Mouse (Mus musculus): Measurements from ENCODE around the gene Denr. TPM values are rescaled to one million over a fixed set of nuclear protein-coding genes. Genes with fewer than 3 reads are reported as not detected.

The Denr gene
- polyA plus RNA-seq, 1 experiment, result 51.8 TPM

GRCm38 (mm10) chr5:123933957-123934591 is 27.1 kb downstream of the Denr start:
- peaks cover 7% of the 10 kb centered on the region for H3K4me1 ChIP-seq (ENCODE audit: control insufficient read depth, insufficient read depth, low read length)
- TF ChIP-seq CTCF (IDR thresholded peaks at IDR 0.05; ENCODE audit: low read depth, low read length) (no peak), POLR2A (IDR thresholded peaks at IDR 0.05; ENCODE audit: borderline replicate concordance, low read depth, low read length) (no peak)
- no peak overlapping the region for H3K27ac ChIP-seq (ENCODE audit: insufficient read depth, low read depth, low read length)
- no peak overlapping the region for H3K4me3 ChIP-seq (ENCODE audit: insufficient read depth, low read length)

DNA sequence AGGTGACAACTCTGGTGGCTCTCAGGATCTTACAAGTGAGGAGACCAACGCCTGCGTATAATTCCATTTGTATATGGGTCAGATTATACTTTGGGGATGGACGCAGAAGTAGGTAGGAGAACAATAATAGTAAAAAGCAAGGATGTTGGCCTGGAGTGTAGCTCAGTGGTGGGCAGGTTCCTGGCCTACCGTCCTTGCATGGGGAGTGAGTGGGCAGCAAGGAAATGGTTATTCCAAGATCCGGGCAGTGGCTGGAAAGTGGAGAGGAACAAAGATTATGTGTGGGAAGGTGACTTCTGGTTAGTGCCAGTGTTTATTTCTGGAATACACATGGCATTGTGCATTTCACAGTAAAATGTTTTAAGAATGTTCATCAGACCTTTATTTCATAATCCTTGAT is 29.0 kb downstream of the Denr start:
- Histone ChIP-seq H3K4me1 (ENCODE audit: control insufficient read depth, insufficient read depth, low read length) (peaks cover 7% of the 10 kb centered on the region), H3K27ac (ENCODE audit: insufficient read depth, low read depth, low read length) (no peak overlapping the region), H3K4me3 (ENCODE audit: insufficient read depth, low read length) (no peak overlapping the region)
- TF ChIP-seq POLR2A (IDR thresholded peaks at IDR 0.05; ENCODE audit: borderline replicate concordance, low read depth, low read length) (no peak), CTCF (IDR thresholded peaks at IDR 0.05; ENCODE audit: low read depth, low read length) (no peak)

- Histone ChIP-seq H3K4me3 (ENCODE audit: insufficient read depth, low read length) (no peak overlapping the region), H3K27ac (ENCODE audit: insufficient read depth, low read depth, low read length) (no peak overlapping the region), H3K4me1 (ENCODE audit: control insufficient read depth, insufficient read depth, low read length) (peaks cover 7% of the 10 kb centered on the region)
- TF ChIP-seq POLR2A (IDR thresholded peaks at IDR 0.05; ENCODE audit: borderline replicate concordance, low read depth, low read length), result no peak
Observed at GRCm38 (mm10) chr5:123938479-123938878, 31.5 kb downstream of the Denr start.

DNA sequence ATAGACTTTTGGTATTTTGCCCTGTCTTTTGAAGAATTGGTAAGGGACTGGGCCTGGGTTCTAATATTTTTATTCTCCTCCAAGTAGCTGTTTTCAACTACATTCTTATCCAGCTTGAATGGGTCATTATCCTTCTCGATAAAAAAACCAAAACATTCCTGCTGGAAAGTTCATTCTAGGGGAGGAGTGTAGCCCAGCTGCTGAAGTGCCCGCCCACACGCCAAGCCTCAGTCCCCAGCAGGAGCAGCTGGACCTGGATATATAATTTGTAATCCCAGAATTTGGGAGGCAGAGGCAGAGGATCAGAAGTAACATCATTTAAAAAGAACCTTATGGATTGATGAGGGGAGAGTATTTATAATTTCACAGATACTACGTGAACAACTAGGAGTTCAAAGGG is 39.6 kb downstream of the Denr start:
- no peaks in the 10 kb centered on the region for H3K4me1 ChIP-seq (ENCODE audit: control insufficient read depth, insufficient read depth, low read length)
- TF ChIP-seq CTCF (IDR thresholded peaks at IDR 0.05; ENCODE audit: low read depth, low read length) (no peak), POLR2A (IDR thresholded peaks at IDR 0.05; ENCODE audit: borderline replicate concordance, low read depth, low read length) (no peak)
- no peak overlapping the region for H3K4me3 ChIP-seq (ENCODE audit: insufficient read depth, low read length)
- H3K27ac ChIP-seq (ENCODE audit: insufficient read depth, low read depth, low read length), result no peak overlapping the region

DNA sequence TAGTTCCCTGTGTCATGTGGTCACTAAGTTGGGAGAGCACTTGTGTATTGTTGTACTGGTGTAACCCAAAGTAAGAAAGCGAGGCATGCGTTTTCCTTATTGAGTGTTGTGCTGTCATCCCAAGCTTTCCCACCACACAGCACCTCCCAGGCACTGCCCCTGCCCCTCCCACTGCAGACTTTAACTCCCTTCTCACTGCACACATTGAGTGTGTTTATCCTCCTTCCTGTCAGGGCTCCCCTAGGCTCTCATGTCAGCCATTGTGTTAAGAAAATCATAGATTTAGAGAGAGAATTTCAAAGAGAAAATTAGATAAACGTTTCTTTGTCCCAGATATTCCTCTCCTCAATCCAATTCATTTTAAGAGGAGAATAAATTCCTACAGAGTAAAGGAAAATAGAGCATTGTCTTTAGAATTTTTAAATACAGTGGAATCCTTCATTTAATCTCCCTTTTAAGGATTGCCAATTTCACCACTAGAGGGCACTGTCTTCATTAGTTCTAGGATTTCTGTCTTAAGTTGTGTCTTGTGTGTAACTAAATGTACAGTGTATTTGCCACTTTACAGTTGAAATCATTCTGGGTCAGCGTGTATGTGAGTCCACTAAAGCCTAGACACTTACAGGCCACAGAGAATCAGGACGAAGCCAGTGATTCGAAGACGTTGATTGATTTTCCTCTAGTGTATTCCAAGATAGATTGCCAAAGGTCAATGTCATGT is 40.2 kb downstream of the Denr start:
- H3K4me3 ChIP-seq (ENCODE audit: insufficient read depth, low read length), result no peak overlapping the region
- no peak for TF ChIP-seq CTCF (IDR thresholded peaks at IDR 0.05; ENCODE audit: low read depth, low read length)
- no peak for TF ChIP-seq POLR2A (IDR thresholded peaks at IDR 0.05; ENCODE audit: borderline replicate concordance, low read depth, low read length)
- H3K27ac ChIP-seq (ENCODE audit: insufficient read depth, low read depth, low read length), result no peak overlapping the region
- H3K4me1 ChIP-seq (ENCODE audit: control insufficient read depth, insufficient read depth, low read length), result no peaks in the 10 kb centered on the region

DNA sequence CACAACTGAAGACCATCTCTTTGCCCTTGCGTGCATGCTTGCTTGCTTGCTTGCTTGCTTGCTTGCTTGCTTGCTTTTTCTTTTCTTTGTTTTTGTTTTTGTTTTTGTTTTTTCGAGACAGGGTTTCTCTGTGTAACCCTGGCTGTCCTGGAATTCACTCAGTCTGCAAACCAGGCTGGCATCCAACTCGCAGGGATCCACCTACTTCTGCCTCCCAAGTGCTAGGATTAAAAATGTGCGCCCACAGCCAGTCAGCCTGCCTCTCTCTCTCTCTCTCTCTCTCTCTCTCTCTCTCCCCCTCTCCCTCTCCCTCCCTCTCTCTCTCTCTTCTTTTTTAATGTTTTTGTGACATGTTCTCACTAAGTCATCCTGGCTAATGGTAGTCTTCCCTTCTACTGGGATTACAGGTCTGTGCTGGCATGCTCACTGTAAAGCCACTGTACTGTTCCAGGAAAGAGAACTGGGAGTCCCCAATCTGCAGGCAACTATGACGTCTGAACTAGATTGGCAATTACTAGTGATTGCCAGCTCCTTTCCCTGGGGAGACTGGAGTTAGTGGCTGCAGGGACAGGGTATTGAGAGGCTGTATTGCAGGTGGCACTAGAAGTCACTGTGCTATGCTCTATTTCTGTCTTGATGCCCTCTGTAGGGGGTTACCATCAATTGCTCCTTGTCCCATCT is 45.5 kb downstream of the Denr start:
- TF ChIP-seq CTCF (IDR thresholded peaks at IDR 0.05; ENCODE audit: low read depth, low read length) (no peak), POLR2A (IDR thresholded peaks at IDR 0.05; ENCODE audit: borderline replicate concordance, low read depth, low read length) (no peak)
- Histone ChIP-seq H3K27ac (ENCODE audit: insufficient read depth, low read depth, low read length) (no peak overlapping the region), H3K4me3 (ENCODE audit: insufficient read depth, low read length) (no peak overlapping the region), H3K4me1 (ENCODE audit: control insufficient read depth, insufficient read depth, low read length) (no peaks in the 10 kb centered on the region)

DNA sequence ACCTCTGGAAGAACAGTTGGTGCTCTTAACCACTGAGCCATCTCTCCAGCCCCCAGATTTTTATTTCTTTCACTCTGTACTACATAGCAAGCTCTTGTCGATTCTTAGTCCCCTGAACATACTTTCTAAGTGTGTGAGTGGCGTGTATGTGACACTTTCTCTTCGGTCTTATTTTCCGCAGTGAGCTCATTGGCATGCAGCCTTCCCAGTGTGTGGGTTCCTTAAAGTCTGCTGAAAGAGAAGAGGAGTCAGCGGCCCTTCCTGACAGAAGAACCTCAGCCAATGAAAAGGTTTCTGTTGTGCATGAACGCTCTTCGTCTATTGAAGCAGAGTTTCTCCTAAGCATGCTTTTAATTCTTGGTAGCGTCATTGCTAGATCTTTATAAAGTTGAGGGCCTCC is 50.2 kb downstream of the Denr start:
- H3K27ac ChIP-seq (ENCODE audit: insufficient read depth, low read depth, low read length), result no peak overlapping the region
- no peaks in the 10 kb centered on the region for H3K4me1 ChIP-seq (ENCODE audit: control insufficient read depth, insufficient read depth, low read length)
- TF ChIP-seq POLR2A (IDR thresholded peaks at IDR 0.05; ENCODE audit: borderline replicate concordance, low read depth, low read length), result no peak
- no peak for TF ChIP-seq CTCF (IDR thresholded peaks at IDR 0.05; ENCODE audit: low read depth, low read length)
- no peak overlapping the region for H3K4me3 ChIP-seq (ENCODE audit: insufficient read depth, low read length)

GRCm38 (mm10) chr5:123959018-123959417 is 52.0 kb downstream of the Denr start:
- H3K4me3 ChIP-seq (ENCODE audit: insufficient read depth, low read length), result no peak overlapping the region
- TF ChIP-seq CTCF (IDR thresholded peaks at IDR 0.05; ENCODE audit: low read depth, low read length) (no peak), POLR2A (IDR thresholded peaks at IDR 0.05; ENCODE audit: borderline replicate concordance, low read depth, low read length) (no peak)
- H3K4me1 ChIP-seq (ENCODE audit: control insufficient read depth, insufficient read depth, low read length), result no peaks in the 10 kb centered on the region
- H3K27ac ChIP-seq (ENCODE audit: insufficient read depth, low read depth, low read length), result no peak overlapping the region

DNA sequence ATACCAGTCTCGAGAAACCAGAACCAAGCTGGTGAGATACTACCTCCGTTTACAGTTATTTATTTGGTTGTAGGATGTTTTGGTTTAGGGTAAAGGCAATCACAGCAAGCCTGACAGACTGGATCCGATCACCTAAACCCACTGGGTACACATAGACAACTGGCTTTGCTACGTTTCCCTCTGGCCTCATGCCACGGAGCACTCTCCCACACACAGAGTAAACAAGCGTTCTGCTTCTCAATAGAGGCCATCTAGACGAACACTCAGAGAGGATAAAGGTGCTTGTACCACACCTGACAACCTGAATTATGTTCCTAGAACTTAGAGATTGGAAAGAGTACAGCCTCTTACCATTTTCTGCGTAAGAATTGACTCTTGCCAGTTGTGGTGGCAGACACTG is 53.2 kb downstream of the Denr start:
- TF ChIP-seq POLR2A (IDR thresholded peaks at IDR 0.05; ENCODE audit: borderline replicate concordance, low read depth, low read length) (no peak), CTCF (IDR thresholded peaks at IDR 0.05; ENCODE audit: low read depth, low read length) (no peak)
- H3K4me3 ChIP-seq (ENCODE audit: insufficient read depth, low read length), result no peak overlapping the region
- no peaks in the 10 kb centered on the region for H3K4me1 ChIP-seq (ENCODE audit: control insufficient read depth, insufficient read depth, low read length)
- no peak overlapping the region for H3K27ac ChIP-seq (ENCODE audit: insufficient read depth, low read depth, low read length)

DNA sequence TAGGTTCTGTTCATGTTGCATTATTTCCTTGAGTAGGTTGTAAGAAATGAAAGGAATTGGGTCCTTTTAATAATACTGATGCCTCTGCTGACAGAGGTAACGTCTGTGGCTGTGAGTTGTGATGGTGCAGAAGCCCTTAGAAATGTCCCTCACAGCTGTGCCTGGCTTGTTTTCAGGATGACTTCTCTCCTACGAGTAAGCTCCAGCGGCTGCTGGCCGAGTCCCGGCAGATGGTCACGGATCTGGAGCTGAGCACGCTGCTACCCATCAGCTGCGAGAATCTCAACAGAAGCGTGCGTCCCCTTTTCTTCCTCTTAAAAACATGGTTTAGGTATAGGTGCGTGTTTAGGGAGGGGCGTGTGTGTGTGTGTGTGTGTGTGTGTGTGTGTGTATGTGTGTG is 54.1 kb downstream of the Denr start:
- Histone ChIP-seq H3K27ac (ENCODE audit: insufficient read depth, low read depth, low read length) (no peak overlapping the region), H3K4me1 (ENCODE audit: control insufficient read depth, insufficient read depth, low read length) (no peaks in the 10 kb centered on the region), H3K4me3 (ENCODE audit: insufficient read depth, low read length) (no peak overlapping the region)
- TF ChIP-seq POLR2A (IDR thresholded peaks at IDR 0.05; ENCODE audit: borderline replicate concordance, low read depth, low read length), result no peak
- no peak for TF ChIP-seq CTCF (IDR thresholded peaks at IDR 0.05; ENCODE audit: low read depth, low read length)

Measured in bone marrow macrophage, adult 2 months (primary cell).